Mouse (Mus musculus) heart, embryonic 16.5 days (tissue): ENCODE measurements around the gene Marcksl1. TPM values are rescaled to one million over a fixed set of nuclear protein-coding genes. Genes with fewer than 3 reads are reported as not detected.

ENCODE experiments used
- ATAC-seq: fragments of 200-750 bp; cut with Nextera tagmentation; replicated peaks from 2 replicates; pipeline ENCODE4 v1.8.0; 2017; ENCODE audit warnings: moderate number of reproducible peaks; ENCODE audit not compliant: insufficient read depth, low FRiP score; ENCODE audit errors: extremely low read depth
- H3K27ac ChIP-seq: fragments of 300-500 bp; sonication (generic); 2 replicates; pipeline ENCODE4 v1.5.1; 2014; ENCODE audit warnings: mild to moderate bottlenecking, low read length, control low read depth, moderate library complexity
- H3K27me3 ChIP-seq: fragments of 300-500 bp; sonication (generic); 2 replicates; pipeline ENCODE4 v1.6.1; 2014; ENCODE audit warnings: low read length, mixed read lengths; ENCODE audit not compliant: control insufficient read depth, insufficient read depth
- H3K36me3 ChIP-seq: fragments of 300-500 bp; sonication (generic); 2 replicates; pipeline ENCODE4 v1.6.1; 2014; ENCODE audit not compliant: control insufficient read depth, insufficient read depth
- H3K4me1 ChIP-seq: fragments of 300-500 bp; sonication (generic); 2 replicates; pipeline ENCODE4 v1.6.1; 2014; ENCODE audit warnings: low read length, mixed read lengths; ENCODE audit not compliant: control insufficient read depth, insufficient read depth
- H3K4me2 ChIP-seq: fragments of 300-500 bp; sonication (generic); 2 replicates; pipeline ENCODE4 v1.6.1; 2014; ENCODE audit warnings: low read depth, mild to moderate bottlenecking, control low read depth, low read length
- H3K4me3 ChIP-seq: fragments of 300-500 bp; sonication (generic); 2 replicates; pipeline ENCODE4 v1.5.1; 2014; ENCODE audit warnings: mild to moderate bottlenecking, control low read depth, low read length
- H3K9ac ChIP-seq: fragments of 300-500 bp; sonication (generic); 2 replicates; pipeline ENCODE4 v1.6.1; 2014; ENCODE audit warnings: low read length, control low read depth
- H3K9me3 ChIP-seq: fragments of 300-500 bp; sonication (generic); replicated peaks from 2 replicates; pipeline ENCODE4 v1.6.1; 2016; ENCODE audit warnings: low read length; ENCODE audit not compliant: control insufficient read depth
- WGBS: fragments of 180-500 bp; shearing (Covaris S2); extraction: QIAGEN DNeasy Blood & Tissue Kit; methylation state at CpG from one replicate; pipeline ENCODE4 v1.1.7; 2014; 5-methylcytosine and 5-hydroxymethylcytosine counted together
- polyA plus RNA-seq: library from polyadenylated mRNA; unstranded; fragments of >200 nt; fragmentation: Nextera tagmentation; extraction: Ambion mirVana; gene quantifications from 2 replicates; pipeline ENCODE4 v1.2.1, GENCODE M21; 2015

The Marcksl1 gene
- polyA plus RNA-seq, 1 experiment from 2014 or later = 262 TPM

DNA sequence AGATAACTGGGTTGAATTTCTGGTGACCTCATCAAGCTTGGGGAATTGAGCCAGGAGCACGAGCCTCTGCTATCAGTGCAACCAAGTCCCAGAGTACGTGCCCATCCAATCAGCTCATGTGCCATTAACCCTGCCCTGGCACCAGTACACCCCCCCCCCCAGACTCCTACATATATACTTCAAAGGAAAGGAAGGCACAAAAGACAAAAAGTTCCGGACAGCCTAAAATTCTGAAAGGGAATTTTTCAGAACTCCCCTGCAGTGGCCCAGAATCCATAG is 5.2 kb upstream of the Marcksl1 start:
- WGBS = 31% methylated on average over 3 of the region's 3 CpGs
- H3K27me3 ChIP-seq = no peaks in the 10 kb centered on the region
- H3K4me3 ChIP-seq = no peak overlapping the region
- peak; percentile 82 for ATAC-seq
- peak overlapping the region; percentile 31 for H3K4me2 ChIP-seq
- peaks cover 41% of the 10 kb centered on the region for H3K4me1 ChIP-seq
- peak overlapping the region; percentile 38; the same call in 1 of the 2 replicates for H3K27ac ChIP-seq
- H3K9ac ChIP-seq = peak overlapping the region; percentile 23; the same call in 1 of the 2 replicates
- no peaks in the 10 kb centered on the region for H3K9me3 ChIP-seq
- H3K36me3 ChIP-seq = no peaks in the 10 kb centered on the region

DNA sequence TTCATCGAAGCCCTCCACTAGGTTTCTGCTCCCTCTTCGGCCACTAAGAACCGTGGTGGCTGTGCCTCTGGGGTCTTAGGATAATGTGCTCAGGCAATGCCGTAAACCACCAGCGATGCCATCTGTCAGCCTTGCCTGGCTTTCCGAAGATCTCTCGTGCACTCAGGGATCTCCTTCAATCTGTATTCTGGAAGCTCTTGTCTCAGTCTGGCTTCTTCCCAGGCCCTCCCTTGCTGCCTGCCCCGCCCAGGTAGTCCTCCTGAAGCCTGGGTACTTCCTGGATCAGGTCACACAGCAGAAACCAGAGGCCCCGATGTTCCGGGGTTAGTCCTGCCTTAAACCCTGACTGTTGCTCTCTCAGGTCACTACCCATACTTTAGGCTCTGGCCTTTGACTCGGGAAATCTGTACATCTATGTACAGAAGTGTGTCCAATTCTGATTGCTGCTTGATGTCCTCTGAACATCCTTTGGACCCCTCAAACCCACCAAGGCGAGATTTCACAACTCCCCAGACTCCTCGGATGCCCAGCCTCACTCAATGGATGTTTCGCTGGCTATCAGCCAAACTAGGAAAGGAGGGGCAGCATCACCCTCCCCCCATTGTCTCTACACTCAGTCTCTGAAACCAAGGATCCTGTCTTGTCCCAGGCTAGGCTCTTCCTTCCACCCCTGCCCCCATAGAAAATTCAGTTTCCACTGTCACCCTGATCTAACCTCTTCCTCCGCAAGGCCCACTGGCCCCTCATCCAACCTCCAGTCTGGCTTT is 4.4 kb upstream of the Marcksl1 start:
- no peak for ATAC-seq
- Histone ChIP-seq H3K27me3 (no peaks in the 10 kb centered on the region), H3K4me1 (peaks cover 34% of the 10 kb centered on the region), H3K4me2 (no peak overlapping the region), H3K36me3 (no peaks in the 10 kb centered on the region), H3K27ac (no peak overlapping the region), H3K9ac (peak overlapping the region; percentile 2; the same call in 1 of the 2 replicates), H3K9me3 (no peaks in the 10 kb centered on the region), H3K4me3 (no peak overlapping the region)
- WGBS = 58% methylated on average over 15 of the region's 15 CpGs

DNA sequence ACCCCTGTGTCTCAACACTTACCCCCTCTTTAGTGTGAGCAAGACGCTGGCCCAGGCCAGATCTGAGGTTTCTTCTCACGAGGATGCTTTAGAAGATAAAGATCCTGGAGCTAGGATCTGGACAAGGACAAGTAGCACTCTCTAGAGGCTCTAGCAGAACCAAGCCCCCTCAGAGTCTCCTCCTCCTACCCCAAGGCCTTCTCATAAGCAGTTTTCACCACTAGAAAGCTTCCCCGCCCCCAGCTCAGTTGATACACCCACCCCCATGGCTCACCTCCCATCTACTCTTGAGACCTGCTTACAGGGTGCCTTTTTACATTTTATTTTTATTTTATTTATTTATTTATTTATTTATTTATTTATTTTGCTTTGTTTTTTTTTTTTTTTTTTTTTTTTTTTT is 3.7 kb upstream of the Marcksl1 start:
- no peak overlapping the region for H3K4me2 ChIP-seq
- H3K9ac ChIP-seq = no peak overlapping the region
- no peak overlapping the region for H3K27ac ChIP-seq
- H3K36me3 ChIP-seq = no peaks in the 10 kb centered on the region
- ATAC-seq = no peak
- 77% methylated on average over 3 of the region's 3 CpGs for WGBS
- no peaks in the 10 kb centered on the region for H3K9me3 ChIP-seq
- no peak overlapping the region for H3K4me3 ChIP-seq
- peaks cover 28% of the 10 kb centered on the region for H3K4me1 ChIP-seq
- H3K27me3 ChIP-seq = no peaks in the 10 kb centered on the region

DNA sequence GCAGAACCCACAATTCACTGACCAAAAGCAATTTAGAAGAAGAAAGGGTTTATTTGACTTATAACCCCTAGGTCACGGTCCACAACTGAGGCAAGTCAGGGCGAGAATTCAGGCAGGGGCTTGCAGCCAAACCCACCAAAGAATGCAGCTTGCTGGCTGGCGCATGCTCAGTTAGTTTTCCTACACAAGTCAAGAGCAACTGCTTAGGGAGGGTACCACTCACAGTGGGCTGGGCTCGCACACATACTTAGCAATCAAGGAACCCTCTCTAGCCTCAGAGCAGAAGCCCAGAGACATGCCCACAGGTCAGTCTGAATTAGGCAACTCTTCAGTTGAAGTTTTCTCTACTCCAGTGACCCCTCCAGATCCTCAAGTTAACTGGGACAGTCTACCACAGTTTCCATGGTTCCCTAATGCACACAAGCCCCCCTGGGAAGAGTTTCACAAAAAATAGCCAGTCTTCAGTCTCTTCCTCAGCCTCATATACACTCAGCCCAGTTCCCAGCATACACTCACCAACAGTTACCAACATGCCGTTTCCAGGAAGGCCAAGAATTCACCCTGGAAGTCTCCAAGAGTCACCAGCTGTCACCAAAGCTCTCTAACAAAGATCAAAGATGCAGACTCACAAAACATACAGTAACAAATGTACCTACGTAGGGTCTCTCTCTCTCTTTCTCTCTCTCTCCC is 2.5 kb upstream of the Marcksl1 start:
- Histone ChIP-seq H3K4me2 (no peak overlapping the region), H3K9ac (no peak overlapping the region), H3K4me3 (no peak overlapping the region), H3K27ac (no peak overlapping the region), H3K9me3 (no peaks in the 10 kb centered on the region), H3K36me3 (no peaks in the 10 kb centered on the region; the same call in 1 of the 2 replicates), H3K4me1 (peaks cover 39% of the 10 kb centered on the region), H3K27me3 (no peaks in the 10 kb centered on the region)
- 64% methylated on average over 6 of the region's 6 CpGs for WGBS
- no peak for ATAC-seq

DNA sequence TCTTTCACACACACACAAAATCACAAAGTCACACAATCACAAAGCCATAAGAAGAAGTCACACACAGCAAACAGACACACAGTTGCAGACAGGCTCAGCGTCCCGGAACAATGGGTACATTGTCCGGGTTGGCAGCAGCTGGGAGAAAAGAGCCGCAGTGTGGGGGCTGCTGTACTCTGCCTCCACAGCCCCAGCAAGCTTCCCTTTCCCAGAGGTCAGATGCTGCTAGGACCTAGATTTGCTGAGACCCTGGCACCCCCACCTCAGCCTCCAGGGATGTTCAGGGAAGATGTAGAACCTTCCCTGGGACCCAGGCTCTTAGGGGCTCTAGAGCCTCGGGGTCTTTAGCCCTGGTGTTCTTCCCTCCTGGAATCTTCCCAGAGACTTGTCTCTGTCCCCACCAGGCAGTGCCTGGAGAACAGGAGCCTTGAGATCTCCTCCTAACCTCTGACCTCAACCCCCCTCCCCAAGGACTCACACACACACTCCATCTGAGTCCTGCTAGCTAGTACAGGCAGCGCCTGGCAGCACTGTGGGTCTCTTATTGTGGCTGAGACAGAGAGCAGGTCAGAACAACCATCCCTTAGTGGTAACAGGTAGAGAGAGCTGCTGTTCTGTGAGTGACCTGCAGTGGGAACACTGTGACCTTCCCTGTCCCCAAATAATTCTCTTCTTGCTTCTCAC is 1.8 kb upstream of the Marcksl1 start:
- Histone ChIP-seq H3K4me2 (no peak overlapping the region), H3K4me3 (no peak overlapping the region), H3K9ac (no peak overlapping the region), H3K36me3 (peaks cover 1% of the 10 kb centered on the region; the same call in 1 of the 2 replicates), H3K4me1 (peaks cover 40% of the 10 kb centered on the region), H3K9me3 (no peaks in the 10 kb centered on the region), H3K27ac (no peak overlapping the region; the same call in 1 of the 2 replicates), H3K27me3 (no peaks in the 10 kb centered on the region)
- ATAC-seq = no peak
- WGBS = 66% methylated on average over 6 of the region's 6 CpGs

DNA sequence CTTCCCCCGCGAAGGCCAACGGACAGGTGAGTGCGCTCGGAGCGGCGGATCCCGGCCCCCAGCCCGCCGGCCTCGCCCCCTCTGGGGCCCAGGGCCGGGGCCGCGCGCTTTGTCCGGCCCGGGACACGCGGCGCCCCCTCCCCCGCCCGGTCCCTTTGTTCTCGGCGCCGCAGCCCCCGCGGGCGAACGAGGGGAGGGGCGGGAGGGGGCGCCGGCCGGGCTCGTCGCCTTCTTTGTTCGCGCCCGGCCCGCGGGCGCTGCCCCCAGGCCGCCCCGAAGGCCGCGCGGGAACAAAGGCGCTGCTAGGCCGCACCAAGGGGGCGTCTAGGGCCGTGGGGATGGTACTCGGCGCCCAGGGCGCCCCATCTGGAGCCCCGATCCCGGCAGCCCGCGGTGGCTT is 510 bp downstream of the Marcksl1 start:
- peak overlapping the region; percentile 68 for H3K4me2 ChIP-seq
- H3K4me1 ChIP-seq = peaks cover 26% of the 10 kb centered on the region
- peak overlapping the region; percentile 96 for H3K9ac ChIP-seq
- under 1% methylated on average over 43 of the region's 57 CpGs for WGBS
- H3K27me3 ChIP-seq = no peaks in the 10 kb centered on the region
- H3K36me3 ChIP-seq = peaks cover 7% of the 10 kb centered on the region
- peak; percentile 47 for ATAC-seq
- peak overlapping the region; percentile 94 for H3K27ac ChIP-seq
- H3K4me3 ChIP-seq = peak overlapping the region; percentile 94
- H3K9me3 ChIP-seq = no peaks in the 10 kb centered on the region

DNA sequence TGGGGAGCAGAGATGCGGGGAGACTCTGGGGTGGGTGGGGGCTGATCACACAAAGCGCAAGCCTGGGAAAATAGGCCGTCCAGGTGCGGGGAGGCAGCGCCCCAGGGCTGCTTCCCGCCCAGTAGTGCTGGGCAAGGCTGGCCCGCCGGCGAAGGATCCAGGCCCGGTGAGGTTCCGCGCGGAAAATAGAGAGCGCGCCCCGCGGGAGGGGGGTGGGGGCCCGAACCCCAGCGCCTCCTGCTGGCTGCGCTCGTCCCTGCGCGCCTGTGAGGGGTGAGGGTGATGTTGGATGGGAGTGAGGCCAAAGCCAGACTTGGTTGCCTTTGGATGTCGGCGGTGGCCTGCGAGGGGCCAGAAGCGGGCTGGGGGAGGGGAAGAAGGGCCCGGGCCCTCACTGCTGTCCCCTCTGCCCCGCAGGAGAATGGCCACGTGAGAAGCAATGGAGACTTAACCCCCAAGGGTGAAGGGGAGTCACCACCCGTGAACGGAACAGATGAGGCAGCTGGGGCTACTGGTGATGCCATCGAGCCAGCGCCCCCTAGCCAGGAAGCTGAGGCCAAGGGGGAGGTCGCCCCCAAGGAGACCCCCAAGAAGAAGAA is 1.0 kb downstream of the Marcksl1 start:
- H3K9ac ChIP-seq = peak overlapping the region; percentile 96
- no peaks in the 10 kb centered on the region for H3K9me3 ChIP-seq
- ATAC-seq = peak; percentile 53
- peaks cover 7% of the 10 kb centered on the region for H3K36me3 ChIP-seq
- WGBS = under 1% methylated on average over 33 of the region's 35 CpGs
- peak overlapping the region; percentile 68 for H3K4me2 ChIP-seq
- peaks cover 22% of the 10 kb centered on the region for H3K4me1 ChIP-seq
- peak overlapping the region; percentile 94 for H3K4me3 ChIP-seq
- peak overlapping the region; percentile 94 for H3K27ac ChIP-seq
- no peaks in the 10 kb centered on the region for H3K27me3 ChIP-seq

DNA sequence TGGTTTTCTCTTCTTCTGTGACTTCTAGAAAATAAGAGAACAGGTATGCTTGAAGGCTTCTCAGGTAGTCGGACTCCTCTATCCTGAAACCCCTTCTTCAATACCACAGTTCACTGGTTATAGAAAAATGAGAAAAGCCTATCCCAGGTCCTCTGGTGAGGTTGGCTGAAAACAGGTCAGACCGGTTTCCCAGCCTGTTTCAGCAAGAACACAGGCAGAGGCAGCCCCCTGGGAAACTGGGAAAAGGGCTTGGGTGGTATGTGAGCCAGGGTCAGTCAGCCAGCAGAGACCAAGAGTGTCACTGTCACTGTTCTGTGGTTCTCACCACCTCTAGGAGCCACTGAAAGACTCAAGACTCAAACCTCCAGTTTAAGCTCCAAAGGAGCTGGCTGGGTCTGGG is 3.5 kb downstream of the Marcksl1 start:
- Histone ChIP-seq H3K4me3 (no peak overlapping the region), H3K36me3 (peaks cover 29% of the 10 kb centered on the region), H3K27ac (0 out of 2 replicates have a peak overlapping the region, but pooled peaks have one; percentile 30), H3K9me3 (no peaks in the 10 kb centered on the region), H3K4me2 (no peak overlapping the region), H3K9ac (no peak overlapping the region), H3K27me3 (no peaks in the 10 kb centered on the region), H3K4me1 (peaks cover 20% of the 10 kb centered on the region)
- 43% methylated on average over 2 of the region's 2 CpGs for WGBS
- ATAC-seq = no peak
